Mouse (Mus musculus) liver, adult 2 months (tissue): ENCODE measurements around the gene Srgap3. TPM values are rescaled to one million over a fixed set of nuclear protein-coding genes. Genes with fewer than 3 reads are reported as not detected.

Experiments used
- DNase-seq: peaks from one replicate; pipeline ENCODE4 v3.0.0-alpha.2; 2011; ENCODE audit warnings: low read depth, low spot score; ENCODE audit errors: extremely low read depth
- H3K27ac ChIP-seq: fragments of 200-500 bp; replicated peaks from 2 replicates; pipeline ENCODE4 v1.5.1; 2012; ENCODE audit warnings: low read depth, mild to moderate bottlenecking, control low read depth, inconsistent platforms, low read length; ENCODE audit not compliant: insufficient read depth
- H3K27me3 ChIP-seq: fragments of 200-500 bp; 2 replicates; pipeline ENCODE4 v1.6.1; 2012; ENCODE audit warnings: mild to moderate bottlenecking, moderate library complexity, low read length, inconsistent platforms; ENCODE audit not compliant: control insufficient read depth, insufficient read depth
- H3K36me3 ChIP-seq: fragments of 200-500 bp; 2 replicates; pipeline ENCODE4 v1.6.1; 2012; ENCODE audit warnings: low read length, inconsistent platforms; ENCODE audit not compliant: control insufficient read depth, insufficient read depth
- H3K4me1 ChIP-seq: fragments of 200-500 bp; 2 replicates; pipeline ENCODE4 v1.6.1; 2011; ENCODE audit warnings: low read length; ENCODE audit not compliant: control insufficient read depth, insufficient read depth
- H3K4me3 ChIP-seq: fragments of 200-500 bp; 2 replicates; pipeline ENCODE4 v1.5.1; 2011; ENCODE audit warnings: low read depth, mild to moderate bottlenecking, control low read depth, low read length, moderate library complexity; ENCODE audit not compliant: insufficient read depth
- H3K79me2 ChIP-seq: fragments of 200-500 bp; 2 replicates; pipeline ENCODE4 v1.6.1; 2012; ENCODE audit warnings: inconsistent platforms, mild to moderate bottlenecking, low read length, moderate library complexity; ENCODE audit not compliant: control insufficient read depth, insufficient read depth
- H3K9ac ChIP-seq: fragments of 200-500 bp; 2 replicates; pipeline ENCODE4 v1.6.1; 2012; ENCODE audit warnings: low read depth, mild to moderate bottlenecking, control low read depth, inconsistent platforms, low read length
- CTCF ChIP-seq: fragments of 200-500 bp; IDR thresholded peaks from 2 replicates; pipeline ENCODE4 v1.5.1; 2011; ENCODE audit warnings: low read depth, low read length, control low read depth
- POLR2A ChIP-seq: fragments of 200-500 bp; IDR thresholded peaks from 2 replicates; pipeline ENCODE4 v1.6.1; 2011; ENCODE audit warnings: low read length, control low read depth; ENCODE audit not compliant: insufficient read depth; ENCODE audit errors: extremely low read depth
- WGBS: fragments of 180-500 bp; shearing (Covaris S2); methylation state at CpG from one replicate; pipeline ENCODE4 v1.1.7; 2018; 5-methylcytosine and 5-hydroxymethylcytosine counted together
- polyA plus RNA-seq: library from polyadenylated mRNA; depleted of rRNA; stranded (reverse); fragments of >200 nt; gene quantifications from 2 replicates; pipeline ENCODE4 v1.2.3, GENCODE M21; 2012
- total RNA-seq: library from RNA; depleted of rRNA; stranded (reverse); fragments of >200 nt; gene quantifications from 2 replicates; pipeline ENCODE4 v1.2.3, GENCODE M21; 2014

The Srgap3 gene
- total and polyA plus RNA-seq, 2 experiments: 0.69 to 0.83 TPM

DNA sequence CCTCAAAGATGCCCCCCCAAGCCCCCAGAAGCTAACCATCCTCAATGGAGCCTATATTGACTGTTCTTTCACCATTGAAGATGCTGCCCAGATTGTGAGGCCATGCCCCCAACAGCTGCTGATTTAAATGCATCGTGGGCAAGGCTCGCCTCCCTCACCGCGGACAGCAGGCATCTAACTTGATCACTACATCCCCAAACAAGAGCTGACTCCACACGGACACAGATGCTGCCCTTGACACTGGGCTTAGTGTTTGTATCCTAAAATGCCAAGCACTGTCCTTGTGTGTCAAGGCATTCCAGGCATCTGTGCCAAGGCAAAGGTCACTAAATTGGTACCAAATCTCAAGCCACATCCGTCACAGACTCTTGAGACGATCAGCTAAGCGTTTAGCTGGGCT is 29.3 kb downstream of the Srgap3 start:
- no peaks in the 10 kb centered on the region for H3K27me3 ChIP-seq
- H3K4me1 ChIP-seq: no peaks in the 10 kb centered on the region
- H3K9ac ChIP-seq: no peak overlapping the region
- no peak for DNase-seq
- no peaks in the 10 kb centered on the region for H3K79me2 ChIP-seq
- no peak overlapping the region for H3K27ac ChIP-seq
- H3K4me3 ChIP-seq: no peak overlapping the region
- no peak for TF ChIP-seq CTCF
- TF ChIP-seq POLR2A: no peak
- 90% methylated on average over 8 of the region's 8 CpGs for WGBS
- no peaks in the 10 kb centered on the region for H3K36me3 ChIP-seq

DNA sequence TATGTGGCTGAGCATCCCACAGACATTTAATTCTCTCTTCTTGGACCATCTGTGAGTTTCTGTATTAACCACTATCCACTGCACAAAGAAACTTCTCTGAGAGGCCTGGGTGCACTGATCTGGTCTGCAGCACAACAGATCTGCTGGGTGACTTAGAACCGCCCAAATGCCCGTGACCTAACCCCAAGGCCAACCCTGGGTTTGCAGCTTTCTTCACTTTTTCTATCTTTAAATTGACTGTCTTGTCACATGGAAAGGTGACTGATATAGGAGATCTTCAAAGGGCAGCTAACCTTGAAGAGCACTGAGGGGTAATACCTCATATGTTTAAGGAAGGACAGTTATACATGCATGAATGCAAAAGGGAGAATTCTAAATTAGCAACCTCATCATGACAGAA is 30.8 kb downstream of the Srgap3 start:
- TF ChIP-seq CTCF (no peak), POLR2A (no peak)
- no peaks in the 10 kb centered on the region for H3K79me2 ChIP-seq
- WGBS: 94% methylated on average over 2 of the region's 2 CpGs

GRCm38 (mm10) chr6:112912552-112912951 is 34.5 kb downstream of the Srgap3 start:
- 83% methylated on average over 5 of the region's 5 CpGs for WGBS
- no peak for TF ChIP-seq POLR2A
- no peak for TF ChIP-seq CTCF
- Histone ChIP-seq H3K4me1 (no peaks in the 10 kb centered on the region), H3K4me3 (no peak overlapping the region), H3K79me2 (no peaks in the 10 kb centered on the region), H3K27ac (no peak overlapping the region), H3K36me3 (no peaks in the 10 kb centered on the region), H3K27me3 (no peaks in the 10 kb centered on the region), H3K9ac (no peak overlapping the region)
- DNase-seq: no peak

More for the DNA sequence above, 30.8 kb downstream of the Srgap3 start:
- Histone ChIP-seq H3K36me3 (no peaks in the 10 kb centered on the region), H3K4me3 (no peak overlapping the region), H3K27me3 (no peaks in the 10 kb centered on the region), H3K27ac (no peak overlapping the region), H3K4me1 (no peaks in the 10 kb centered on the region), H3K9ac (no peak overlapping the region)
- DNase-seq: no peak

GRCm38 (mm10) chr6:112909711-112910110 is 37.4 kb downstream of the Srgap3 start:
- WGBS: 87% methylated on average over 2 of the region's 2 CpGs
- Histone ChIP-seq H3K4me3 (no peak overlapping the region), H3K79me2 (no peaks in the 10 kb centered on the region), H3K27ac (no peak overlapping the region), H3K27me3 (no peaks in the 10 kb centered on the region), H3K4me1 (no peaks in the 10 kb centered on the region), H3K36me3 (no peaks in the 10 kb centered on the region), H3K9ac (no peak overlapping the region)
- DNase-seq: no peak
- TF ChIP-seq POLR2A (no peak), CTCF (no peak)

- Histone ChIP-seq H3K27ac (no peak overlapping the region), H3K27me3 (no peaks in the 10 kb centered on the region), H3K4me3 (no peak overlapping the region), H3K4me1 (no peaks in the 10 kb centered on the region), H3K9ac (no peak overlapping the region), H3K79me2 (no peaks in the 10 kb centered on the region), H3K36me3 (no peaks in the 10 kb centered on the region)
- 82% methylated on average over 8 of the region's 8 CpGs for WGBS
- no peak for DNase-seq
- no peak for TF ChIP-seq POLR2A
- TF ChIP-seq CTCF: no peak
Measured at GRCm38 (mm10) chr6:112907887-112908584, 39.0 kb downstream of the Srgap3 start.

DNA sequence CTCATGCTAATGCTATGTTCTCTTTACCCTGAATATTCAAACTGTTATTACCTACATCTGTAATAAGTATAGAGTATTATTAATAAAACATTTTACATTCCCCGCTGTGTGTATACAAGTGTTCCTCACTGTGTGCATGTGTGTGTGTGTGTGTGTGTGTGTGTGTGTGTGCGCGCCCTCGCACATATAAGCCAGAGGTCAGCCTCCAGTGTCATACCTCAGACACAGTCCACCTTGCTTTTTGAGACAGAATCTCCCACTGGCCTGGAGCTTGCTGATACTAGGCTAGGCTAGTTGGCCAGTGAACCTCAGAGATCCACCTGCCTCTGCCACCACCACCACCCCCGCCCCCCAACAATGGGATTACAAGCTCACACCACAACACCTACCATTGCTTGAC is 43.3 kb downstream of the Srgap3 start:
- Histone ChIP-seq H3K36me3 (no peaks in the 10 kb centered on the region), H3K79me2 (no peaks in the 10 kb centered on the region), H3K4me3 (no peak overlapping the region), H3K27ac (no peak overlapping the region), H3K9ac (no peak overlapping the region), H3K4me1 (no peaks in the 10 kb centered on the region), H3K27me3 (no peaks in the 10 kb centered on the region)
- no peak for TF ChIP-seq POLR2A
- TF ChIP-seq CTCF: no peak
- 93% methylated on average over 5 of the region's 5 CpGs for WGBS
- no peak for DNase-seq
